Mouse (Mus musculus): ENCODE results near the gene Notch3.
A peak's percentile ranks its signal among the peaks of the same experiment; 100 is the strongest.

Notch3 gene

DNA sequence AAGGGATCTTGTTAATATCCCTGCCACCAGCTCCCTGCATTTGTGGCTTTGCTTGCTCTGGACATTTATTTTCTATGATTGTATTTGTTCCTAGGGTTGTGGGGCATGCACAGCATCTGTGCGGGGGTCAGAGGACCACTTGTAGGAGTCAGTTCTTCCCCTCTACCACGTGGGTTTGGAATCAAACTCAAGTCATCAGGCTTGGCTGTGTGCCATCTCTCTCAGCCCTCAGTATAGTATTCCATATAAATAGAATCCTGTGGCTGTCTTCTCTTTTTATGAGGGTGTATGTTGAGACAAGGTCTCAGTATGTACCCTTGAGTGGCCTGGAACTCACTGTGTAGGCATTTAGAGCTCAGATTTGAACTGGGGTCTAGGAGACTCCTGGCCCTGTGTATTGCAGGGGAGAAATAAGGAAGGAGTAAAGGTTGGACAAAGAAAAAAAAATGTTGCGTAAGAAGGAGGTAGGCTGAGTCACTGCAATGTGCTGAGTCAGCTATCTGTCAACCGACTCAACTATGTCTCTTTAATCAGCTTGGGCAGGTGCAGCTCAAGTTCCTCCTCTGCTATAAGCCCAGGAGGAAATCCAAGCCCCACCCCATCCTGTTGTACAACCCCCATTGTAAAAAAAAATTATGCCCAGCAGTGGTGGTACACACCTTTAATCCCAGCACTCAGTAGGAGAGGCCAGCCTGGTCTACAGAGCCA is 3.0 kb upstream of the Notch3 start:
- no peak for DNase-seq (ENCODE audit: inconsistent age in 2 of 2, low spot score in 1 of 2)

- DNase-seq (ENCODE audit: inconsistent age in 2 of 2, low spot score in 1 of 2), result peak in 1 of 2 experiments; percentile 50
Observed at GRCm38 (mm10) chr17:32165803-32166595, 653 bp downstream of the Notch3 start.

DNA sequence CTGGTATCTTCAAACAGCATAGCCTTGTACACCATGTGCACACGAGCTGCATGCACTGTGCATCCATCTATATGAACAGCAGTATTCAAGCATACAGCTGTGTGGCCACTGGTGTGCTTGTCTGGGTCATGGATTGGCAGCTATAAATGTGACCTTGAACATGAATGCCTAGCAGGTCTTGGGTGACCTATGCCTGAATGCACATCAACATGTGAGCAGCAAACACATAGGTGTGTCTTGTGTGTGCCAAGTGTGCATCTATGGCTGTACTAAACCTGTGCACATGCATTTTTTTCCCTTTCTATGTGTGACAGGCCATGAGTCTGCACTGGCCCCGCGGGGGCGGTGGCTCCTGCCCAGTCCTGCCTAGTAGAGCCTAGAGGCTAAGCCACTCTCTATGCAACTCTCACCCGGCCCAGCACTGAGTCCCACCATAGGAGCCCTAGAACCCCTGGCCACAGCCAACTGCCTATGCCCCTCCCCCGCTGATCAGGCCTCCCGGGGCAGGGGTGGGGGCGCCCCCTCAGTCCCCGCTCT is 1.3 kb downstream of the Notch3 start:
- DNase-seq (ENCODE audit: inconsistent age in 2 of 2, low spot score in 1 of 2), result no peak

DNA sequence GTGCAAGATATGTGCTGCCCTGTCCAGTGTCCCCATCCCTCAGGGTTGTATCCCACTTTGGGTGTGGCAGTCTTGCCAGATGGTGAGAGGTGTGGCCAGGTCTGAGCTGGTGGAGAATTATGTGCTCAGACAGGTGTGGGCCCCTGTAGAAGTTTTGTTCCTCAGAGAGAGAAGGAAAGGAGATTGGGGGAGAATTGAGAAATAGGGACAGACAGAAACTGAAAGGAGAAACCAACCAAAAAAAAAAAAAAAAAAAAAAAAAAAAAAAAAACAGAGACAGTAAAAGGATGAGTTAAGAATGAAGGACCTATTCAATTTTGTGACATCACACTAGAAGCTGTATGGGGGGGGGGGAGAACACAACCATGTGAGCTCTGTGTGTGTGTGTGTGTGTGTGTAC is 1.9 kb downstream of the Notch3 start:
- no peak for DNase-seq (ENCODE audit: inconsistent age in 2 of 2, low spot score in 1 of 2)

DNA sequence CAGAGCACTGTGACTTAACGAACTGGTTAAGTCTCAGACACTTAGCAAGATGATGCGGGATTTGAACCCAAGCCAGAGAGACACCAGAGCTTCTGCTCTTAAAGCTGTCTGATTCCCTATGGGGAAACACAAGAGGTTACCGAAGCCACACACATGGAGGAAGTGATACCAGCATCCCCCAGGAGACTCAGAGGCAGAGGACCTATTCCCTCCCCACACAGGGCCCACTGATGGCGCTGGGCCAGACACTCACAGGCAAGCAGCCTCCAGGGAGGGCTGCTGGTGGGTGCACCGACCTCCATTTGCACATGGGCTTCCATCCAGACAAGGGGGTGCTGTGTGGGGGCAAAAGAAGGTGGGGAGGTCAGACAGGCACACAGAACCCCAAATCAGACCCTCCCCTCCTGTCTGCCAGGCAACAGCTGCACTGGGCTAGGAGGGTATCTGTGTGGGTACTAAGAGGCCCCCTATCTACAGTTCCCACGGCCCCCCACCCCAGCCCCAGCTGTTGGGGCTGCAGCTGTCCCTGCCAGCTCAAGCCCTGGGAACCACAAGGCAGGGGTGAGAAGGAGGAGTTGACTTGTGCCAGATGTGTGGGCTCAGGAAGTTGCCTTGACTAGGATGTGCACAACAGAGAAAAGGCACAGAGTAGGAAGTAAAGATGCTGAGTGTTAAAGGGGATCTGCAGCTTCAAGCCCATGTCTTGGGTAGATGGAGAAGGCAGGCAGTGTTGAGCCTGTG is 2.6 kb downstream of the Notch3 start:
- DNase-seq (ENCODE audit: inconsistent age in 2 of 2, low spot score in 1 of 2), result peak in 1 of 2 experiments; percentile 25

DNA sequence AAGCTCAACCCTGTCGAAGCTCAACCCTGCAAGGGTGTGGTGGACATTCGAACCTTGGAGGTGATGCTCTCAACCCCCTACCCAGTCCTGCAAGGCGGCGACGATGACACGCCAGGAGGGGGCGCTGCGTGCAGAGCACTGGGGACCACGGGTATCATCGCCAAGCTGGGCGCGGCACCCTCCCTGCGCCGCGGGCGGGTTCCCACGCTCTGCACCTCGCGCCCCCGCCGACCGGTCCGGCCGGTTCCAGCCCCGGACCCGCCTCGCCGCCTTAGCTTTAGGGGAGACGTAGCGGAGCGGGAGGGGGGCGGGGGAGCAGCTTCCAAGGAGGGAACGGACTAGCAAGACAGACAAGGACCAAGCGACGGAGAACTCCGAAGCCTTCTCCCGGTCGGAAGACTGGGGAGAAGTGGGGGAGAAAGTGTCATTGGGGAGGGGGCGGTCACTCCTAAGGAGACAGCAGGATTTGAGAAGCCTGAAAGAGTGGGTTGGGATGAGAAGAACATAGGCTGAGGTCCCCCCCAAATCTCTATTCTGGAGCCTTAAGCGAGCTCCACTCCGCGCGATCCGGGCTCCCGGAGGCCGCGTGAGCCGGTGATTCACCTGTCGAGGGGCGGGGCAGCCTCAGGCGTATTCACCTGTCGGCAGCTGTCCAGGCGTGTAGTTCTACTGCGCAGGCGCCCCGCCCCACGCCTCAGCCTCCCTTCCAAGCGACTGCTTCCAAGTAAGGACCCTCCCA is 4.4 kb downstream of the Notch3 start:
- peak; percentile 61 to 81 for DNase-seq (ENCODE audit: inconsistent age in 2 of 2, low spot score in 1 of 2)

GRCm38 (mm10) chr17:32160882-32161281 is 5.8 kb downstream of the Notch3 start:
- no peak for DNase-seq (ENCODE audit: inconsistent age in 2 of 2, low spot score in 1 of 2)

DNA sequence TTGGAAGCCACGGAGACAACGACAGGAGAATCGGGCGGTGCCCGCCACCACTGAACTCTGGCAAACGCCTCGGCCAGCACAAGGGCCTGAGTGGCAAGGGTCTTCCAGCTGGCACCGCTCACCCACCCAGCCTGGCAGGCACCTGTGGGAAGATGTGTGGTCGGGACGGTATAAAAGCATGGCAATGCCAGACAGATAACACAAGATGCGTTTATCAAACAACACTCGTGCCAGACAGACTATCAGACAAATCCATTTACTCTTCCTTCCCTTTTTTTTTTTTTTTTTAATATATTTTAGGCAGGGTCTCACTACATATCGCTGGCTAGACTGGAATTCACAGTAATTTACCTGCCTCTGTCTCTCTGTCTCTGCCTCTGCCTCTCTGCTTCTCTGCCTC is 7.8 kb downstream of the Notch3 start:
- no peak for DNase-seq (ENCODE audit: inconsistent age in 2 of 2, low spot score in 1 of 2)

DNA sequence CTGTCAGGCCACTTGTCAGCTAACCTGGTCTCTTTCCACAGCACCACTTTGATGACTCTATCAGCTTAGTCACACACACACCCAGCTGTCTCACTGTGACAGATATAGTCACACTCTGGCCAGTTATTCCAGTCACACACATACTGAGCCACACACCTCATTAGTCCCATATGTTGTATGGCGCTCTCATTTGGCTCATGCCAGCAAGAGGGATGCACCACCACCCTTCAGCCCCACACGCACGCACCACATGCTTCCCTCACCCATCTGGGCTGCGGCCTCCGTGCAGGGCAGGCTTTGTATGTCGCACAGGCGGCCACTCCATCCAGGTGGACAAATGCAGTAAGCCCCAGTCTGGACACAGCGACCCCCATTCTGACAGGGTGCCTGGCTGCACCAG is 19.9 kb downstream of the Notch3 start:
- DNase-seq (ENCODE audit: inconsistent age in 2 of 2, low spot score in 1 of 2), result peak in 1 of 2 experiments; percentile 16

DNA sequence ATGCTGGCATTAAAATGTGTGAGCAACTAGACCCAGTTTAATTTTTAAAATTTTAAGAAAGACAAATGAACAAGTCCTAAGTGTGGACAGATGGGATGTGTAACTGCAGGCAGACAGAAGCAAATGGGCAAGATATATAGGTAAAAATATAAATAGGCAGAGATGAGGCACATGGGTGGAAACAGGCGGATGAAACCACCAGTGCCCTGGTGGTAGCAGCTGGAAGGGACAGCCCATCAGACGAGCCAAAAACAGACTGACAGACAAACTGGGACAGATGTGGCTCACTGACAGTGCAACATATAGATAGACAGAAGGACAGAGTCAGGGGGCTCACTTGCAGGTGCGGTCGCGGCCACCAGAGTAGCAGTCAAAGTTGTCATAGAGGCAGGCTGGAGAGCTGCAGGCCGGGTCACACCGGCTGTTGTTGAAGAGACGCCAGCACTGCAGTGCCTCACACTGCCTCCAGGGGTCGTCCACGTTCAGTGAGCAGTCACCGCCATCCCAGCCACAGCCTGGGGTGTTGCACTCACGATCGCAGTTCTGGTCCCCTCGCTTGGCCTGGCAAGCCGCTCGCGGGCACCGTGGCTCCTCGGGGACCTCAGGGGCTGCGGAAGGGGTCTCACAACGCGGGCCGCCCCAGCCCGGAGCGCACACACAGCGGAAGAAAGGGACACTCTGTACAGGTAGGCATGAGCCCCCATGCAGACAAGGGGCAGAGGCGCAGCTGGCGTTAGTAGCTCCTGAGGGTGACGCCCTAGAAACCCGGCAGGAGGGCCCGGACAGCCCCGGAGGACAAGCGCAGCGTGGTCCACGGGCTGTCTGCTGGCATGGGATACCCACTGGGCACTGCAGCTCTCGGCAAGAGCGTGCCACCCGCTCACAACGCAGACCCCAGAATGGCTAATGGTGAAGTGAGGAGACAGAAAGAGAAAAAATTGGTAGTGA is 23.5 kb downstream of the Notch3 start:
- DNase-seq (ENCODE audit: inconsistent age in 2 of 2, low spot score in 1 of 2), result peak; percentile 85 to 96

- DNase-seq (ENCODE audit: inconsistent age in 2 of 2, low spot score in 1 of 2), result peak in 1 of 2 experiments; percentile 18
Observed at GRCm38 (mm10) chr17:32142234-32142633, 24.4 kb downstream of the Notch3 start.

- DNase-seq (ENCODE audit: inconsistent age in 2 of 2, low spot score in 1 of 2), result peak in 1 of 2 experiments; percentile 61
Observed at GRCm38 (mm10) chr17:32133375-32133774, 33.3 kb downstream of the Notch3 start.

- DNase-seq (ENCODE audit: inconsistent age in 2 of 2, low spot score in 1 of 2), result no peak
Observed at GRCm38 (mm10) chr17:32132087-32132486, 34.6 kb downstream of the Notch3 start.

DNA sequence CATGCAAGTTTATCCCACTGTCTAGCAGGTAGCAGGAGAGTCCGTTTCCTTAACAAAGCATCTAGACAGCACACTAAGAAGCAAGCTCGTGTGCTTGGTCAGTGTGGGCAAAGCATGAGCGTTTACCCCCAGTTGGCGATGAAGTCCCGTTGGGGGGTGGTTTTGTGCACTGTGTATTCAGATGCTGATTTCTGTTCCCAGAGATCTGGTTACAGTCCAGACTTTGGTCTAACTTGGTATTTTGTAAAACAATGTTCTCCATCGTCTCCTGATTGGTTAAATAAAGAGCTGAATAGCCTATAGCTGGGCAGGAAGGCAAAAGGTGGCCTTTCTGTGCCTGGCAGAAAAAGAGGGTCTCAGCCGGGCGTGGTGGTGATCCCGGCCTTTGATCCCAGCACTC is 36.1 kb downstream of the Notch3 start:
- no peak for DNase-seq (ENCODE audit: inconsistent age in 2 of 2, low spot score in 1 of 2)

GRCm38 (mm10) chr17:32127195-32127594 is 39.5 kb downstream of the Notch3 start:
- no peak for DNase-seq (ENCODE audit: inconsistent age in 2 of 2, low spot score in 1 of 2)

- DNase-seq (ENCODE audit: inconsistent age in 2 of 2, low spot score in 1 of 2), result no peak
Observed at GRCm38 (mm10) chr17:32125407-32125806, 41.2 kb downstream of the Notch3 start.

- no peak for DNase-seq (ENCODE audit: inconsistent age in 2 of 2, low spot score in 1 of 2)
Observed at GRCm38 (mm10) chr17:32123545-32123944, 43.1 kb downstream of the Notch3 start.

GRCm38 (mm10) chr17:32122587-32122970 is 44.1 kb downstream of the Notch3 start:
- DNase-seq (ENCODE audit: inconsistent age in 2 of 2, low spot score in 1 of 2), result peak in 1 of 2 experiments; percentile 67

- peak; percentile 52 to 86 for DNase-seq (ENCODE audit: inconsistent age in 2 of 2, low spot score in 1 of 2)
Observed at GRCm38 (mm10) chr17:32121833-32122586, 44.6 kb downstream of the Notch3 start.

Data from adrenal gland, adult (tissue).